Mouse (Mus musculus) limb, embryonic 11.5 days (tissue): Measurements from ENCODE around the gene Gfral. TPM values are rescaled to one million over a fixed set of nuclear protein-coding genes. Genes with fewer than 3 reads are reported as not detected.

Experiments
- ATAC-seq: fragments of 200-750 bp; cut with Nextera tagmentation; 2 replicates; pipeline ENCODE4 v1.8.0; 2017; ENCODE audit warnings: low read depth; ENCODE audit not compliant: insufficient number of reproducible peaks, low FRiP score, low TSS enrichment
- DNase-seq: peaks from one replicate; pipeline ENCODE4 v3.0.0-alpha.2; 2015; ENCODE audit warnings: low spot score
- H3K27ac ChIP-seq: fragments of 300-500 bp; sonication (generic); replicated peaks from 2 replicates; pipeline ENCODE4 v1.5.1; 2014; ENCODE audit warnings: low read depth, mild to moderate bottlenecking, low read length
- H3K27me3 ChIP-seq: fragments of 300-500 bp; sonication (generic); 2 replicates; pipeline ENCODE4 v1.6.1; 2014; ENCODE audit warnings: mild to moderate bottlenecking, low read length, mixed read lengths; ENCODE audit not compliant: control insufficient read depth, insufficient read depth
- H3K36me3 ChIP-seq: fragments of 300-500 bp; sonication (generic); 2 replicates; pipeline ENCODE4 v1.6.1; 2014; ENCODE audit warnings: mild to moderate bottlenecking, low read length, moderate library complexity, mixed read lengths; ENCODE audit not compliant: control insufficient read depth, insufficient read depth
- H3K4me1 ChIP-seq: fragments of 300-500 bp; sonication (generic); 2 replicates; pipeline ENCODE4 v1.6.1; 2014; ENCODE audit warnings: low read length, mixed read lengths; ENCODE audit not compliant: control insufficient read depth, insufficient read depth
- H3K4me2 ChIP-seq: fragments of 300-500 bp; sonication (generic); 2 replicates; pipeline ENCODE4 v1.6.1; 2014; ENCODE audit warnings: low read depth, mild to moderate bottlenecking, moderate library complexity; ENCODE audit not compliant: severe bottlenecking
- H3K4me3 ChIP-seq: fragments of 300-500 bp; sonication (generic); 2 replicates; pipeline ENCODE4 v1.5.1; 2014; ENCODE audit warnings: low read depth, low read length
- H3K9ac ChIP-seq: fragments of 300-500 bp; sonication (generic); 2 replicates; pipeline ENCODE4 v1.6.1; 2014; ENCODE audit warnings: mild to moderate bottlenecking, low read length
- H3K9me3 ChIP-seq: fragments of 300-500 bp; sonication (generic); 2 replicates; pipeline ENCODE4 v1.6.1; 2016; ENCODE audit warnings: low read length; ENCODE audit not compliant: control insufficient read depth
- WGBS: fragments of 180-500 bp; shearing (Covaris S2); extraction: QIAGEN DNeasy Blood & Tissue Kit; methylation state at CpG from one replicate; pipeline ENCODE4 v1.1.7; 2014; 5-methylcytosine and 5-hydroxymethylcytosine counted together
- polyA plus RNA-seq: library from polyadenylated mRNA; unstranded; fragments of >200 nt; fragmentation: Nextera tagmentation; extraction: Ambion mirVana; gene quantifications from 2 replicates; pipeline ENCODE4 v1.2.1, GENCODE M21; 2014

Gene Gfral
- polyA plus RNA-seq: not detected in 2 replicates

GRCm38 (mm10) chr9:76213557-76213956 lies at the start of gene Gfral:
Gfral (minus strand) TSS chr9:76213657.
- Histone ChIP-seq H3K4me3 (no peak within 1 kb of the TSS), H3K27me3 (no peaks in the 10 kb centered on the region), H3K9me3 (no peaks in the 10 kb centered on the region), H3K36me3 (no peaks in the 10 kb centered on the region), H3K27ac (no peak within 1 kb of the TSS), H3K9ac (no peak within 1 kb of the TSS), H3K4me1 (no peaks in the 10 kb centered on the region), H3K4me2 (no peak within 1 kb of the TSS)
- WGBS: 91% methylated on average over 2 of the region's 2 CpGs
- DNase-seq (no peak), ATAC-seq (no peak)

DNA sequence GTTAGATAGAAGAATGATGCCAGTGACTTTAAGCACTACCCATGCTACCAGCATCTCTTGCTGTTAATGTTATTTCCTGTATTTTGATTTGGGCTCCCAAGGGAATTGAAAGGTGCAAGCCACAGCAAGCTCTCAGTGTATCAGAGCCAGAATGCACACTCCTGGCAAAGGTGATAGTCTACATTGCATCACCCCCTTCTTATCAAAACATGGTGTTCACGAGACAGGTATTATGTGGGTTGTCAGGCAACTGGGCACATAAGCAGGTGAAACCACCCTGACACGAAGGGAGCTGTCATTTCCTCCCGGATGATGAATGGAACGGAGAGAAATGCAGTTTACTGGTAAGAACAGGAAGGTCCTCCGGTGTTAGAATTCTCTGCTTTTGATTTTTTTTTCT lies 44.3 kb upstream of the Gfral start:
- Histone ChIP-seq H3K27ac (no peak overlapping the region), H3K4me2 (no peak overlapping the region), H3K9me3 (no peaks in the 10 kb centered on the region), H3K9ac (no peak overlapping the region), H3K36me3 (no peaks in the 10 kb centered on the region), H3K4me1 (no peaks in the 10 kb centered on the region), H3K27me3 (no peaks in the 10 kb centered on the region), H3K4me3 (no peak overlapping the region)
- WGBS: 83% methylated on average over 5 of the region's 5 CpGs
- DNase-seq: no peak
- no peak for ATAC-seq

DNA sequence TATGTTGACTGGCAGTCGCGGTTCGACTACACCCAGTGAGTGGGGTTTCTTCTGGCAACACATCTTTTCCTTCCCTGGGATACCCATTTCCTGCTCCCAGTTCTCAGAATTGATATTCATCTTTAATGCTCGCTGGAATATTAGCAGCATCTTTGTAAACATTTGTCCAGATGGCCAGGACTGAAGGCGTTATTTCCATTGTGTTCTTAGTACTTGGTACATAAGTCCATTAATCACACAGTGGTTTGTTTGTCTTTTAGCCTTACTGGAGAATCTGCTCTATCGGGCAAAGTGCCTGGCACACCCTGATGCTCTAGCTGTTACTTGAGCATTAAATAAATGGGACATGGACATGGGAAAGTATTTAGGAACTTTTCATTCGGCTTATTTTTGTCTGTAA lies 39.1 kb upstream of the Gfral start:
- 91% methylated on average over 7 of the region's 7 CpGs for WGBS
- ATAC-seq (no peak), DNase-seq (no peak)
- Histone ChIP-seq H3K4me2 (no peak overlapping the region), H3K27me3 (no peaks in the 10 kb centered on the region), H3K4me3 (no peak overlapping the region), H3K36me3 (no peaks in the 10 kb centered on the region), H3K9me3 (no peaks in the 10 kb centered on the region), H3K27ac (no peak overlapping the region), H3K4me1 (no peaks in the 10 kb centered on the region), H3K9ac (no peak overlapping the region)

DNA sequence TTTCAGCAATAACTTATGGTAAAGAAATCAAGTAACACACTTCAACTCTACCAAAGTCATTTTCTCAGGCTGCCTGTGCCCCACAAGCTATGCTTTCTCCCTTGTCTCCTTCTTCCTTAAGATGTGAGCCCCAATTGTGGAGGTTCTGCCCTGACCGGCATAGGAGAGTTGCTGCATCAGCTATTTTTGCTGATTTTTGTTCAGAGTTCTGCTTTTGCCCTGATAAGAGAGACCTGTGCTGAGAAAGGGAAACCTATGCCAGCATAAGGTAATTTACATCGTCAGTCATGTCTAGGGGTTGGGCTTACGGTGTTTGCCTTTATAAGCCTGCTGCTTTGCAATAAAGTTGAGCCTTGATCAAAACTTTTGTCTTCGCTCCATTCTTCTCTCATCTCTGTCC lies 38.7 kb upstream of the Gfral start:
- no peak for ATAC-seq

DNA sequence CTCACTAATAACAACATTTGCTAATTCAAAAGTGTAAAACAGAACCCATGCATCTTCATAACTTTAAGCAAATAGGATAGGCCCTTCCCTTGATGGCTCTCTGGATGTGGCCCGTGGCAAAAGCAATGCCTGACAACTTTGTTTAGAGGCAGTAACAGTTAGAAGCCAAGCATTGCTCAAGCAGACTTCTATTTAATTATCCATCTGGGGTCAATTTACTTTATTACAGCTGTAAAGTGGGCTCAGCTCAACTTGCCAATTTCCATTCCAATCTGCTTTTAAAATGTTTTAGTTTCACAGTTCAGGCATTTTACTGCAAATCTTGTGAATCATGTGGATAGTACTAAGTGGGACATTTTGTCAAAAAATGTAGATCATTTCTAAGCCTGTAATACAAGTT lies 28.9 kb upstream of the Gfral start:
- ATAC-seq (no peak), DNase-seq (no peak)
- Histone ChIP-seq H3K4me1 (no peaks in the 10 kb centered on the region), H3K4me2 (no peak overlapping the region), H3K27ac (no peak overlapping the region), H3K9me3 (no peaks in the 10 kb centered on the region), H3K27me3 (no peaks in the 10 kb centered on the region), H3K36me3 (no peaks in the 10 kb centered on the region), H3K9ac (no peak overlapping the region), H3K4me3 (no peak overlapping the region)
- 2% methylated on average over 1 of the region's 1 CpGs for WGBS

More for the DNA sequence above, 38.7 kb upstream of the Gfral start:
- H3K4me2 ChIP-seq: no peak overlapping the region
- no peaks in the 10 kb centered on the region for H3K27me3 ChIP-seq
- no peak overlapping the region for H3K9ac ChIP-seq
- H3K36me3 ChIP-seq: no peaks in the 10 kb centered on the region
- H3K4me1 ChIP-seq: no peaks in the 10 kb centered on the region
- no peak for DNase-seq
- H3K9me3 ChIP-seq: no peaks in the 10 kb centered on the region
- H3K4me3 ChIP-seq: no peak overlapping the region
- no peak overlapping the region for H3K27ac ChIP-seq
- 89% methylated on average over 4 of the region's 4 CpGs for WGBS

DNA sequence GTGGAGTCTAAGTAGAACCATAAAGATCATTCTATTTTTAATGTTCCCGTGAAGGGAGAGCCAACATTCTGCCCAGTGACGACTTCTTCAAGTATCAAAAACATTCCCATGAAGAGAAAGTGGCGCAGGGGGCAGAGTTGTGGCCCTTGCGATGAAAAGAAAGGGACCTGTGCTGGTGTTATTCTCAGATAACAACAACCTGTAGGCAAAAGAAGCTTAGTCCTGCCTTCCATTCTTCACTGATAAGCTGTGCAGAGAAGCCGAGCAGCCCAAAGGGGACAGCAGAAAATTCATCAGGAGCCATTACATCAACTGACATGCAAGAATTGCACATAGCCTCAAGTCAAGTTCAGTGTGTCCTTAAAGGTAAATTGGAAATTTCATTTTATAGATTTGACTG lies 24.5 kb upstream of the Gfral start:
- H3K9me3 ChIP-seq: no peaks in the 10 kb centered on the region
- WGBS: 81% methylated on average over 5 of the region's 5 CpGs
- H3K27ac ChIP-seq: no peak overlapping the region
- no peak overlapping the region for H3K4me2 ChIP-seq
- H3K27me3 ChIP-seq: no peaks in the 10 kb centered on the region
- H3K9ac ChIP-seq: no peak overlapping the region
- no peak overlapping the region for H3K4me3 ChIP-seq
- H3K4me1 ChIP-seq: peaks cover 14% of the 10 kb centered on the region; the same call in 1 of the 2 replicates
- DNase-seq (no peak), ATAC-seq (no peak)
- no peaks in the 10 kb centered on the region for H3K36me3 ChIP-seq

DNA sequence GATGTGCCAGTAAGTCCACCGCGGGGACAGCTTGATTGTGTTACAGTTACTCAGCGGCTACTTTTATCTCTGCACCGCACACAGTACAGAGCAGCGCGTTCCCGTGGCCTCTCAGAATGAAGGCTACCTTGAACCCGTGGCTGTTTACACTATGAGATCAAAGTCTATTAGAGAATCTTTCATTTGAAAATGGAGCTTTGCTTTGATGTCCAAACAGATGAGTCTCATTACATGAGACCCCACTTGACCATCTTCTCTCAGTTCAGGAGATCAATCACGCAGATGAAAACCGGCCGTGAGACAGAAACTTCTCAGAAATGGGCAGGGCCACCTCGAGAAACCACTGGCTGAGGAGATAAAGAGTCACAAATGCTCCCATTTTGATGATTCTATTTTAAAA lies 23.8 kb upstream of the Gfral start:
- H3K36me3 ChIP-seq: no peaks in the 10 kb centered on the region
- H3K4me1 ChIP-seq: peaks cover 14% of the 10 kb centered on the region; the same call in 1 of the 2 replicates
- no peak overlapping the region for H3K9ac ChIP-seq
- DNase-seq (peak; percentile 40), ATAC-seq (no peak)
- H3K27ac ChIP-seq: no peak overlapping the region
- WGBS: 17% methylated on average over 12 of the region's 12 CpGs
- no peak overlapping the region for H3K4me3 ChIP-seq
- H3K4me2 ChIP-seq: no peak overlapping the region
- H3K9me3 ChIP-seq: no peaks in the 10 kb centered on the region
- H3K27me3 ChIP-seq: no peaks in the 10 kb centered on the region

- no peak overlapping the region for H3K27ac ChIP-seq
These were observed 23.2 kb upstream of the Gfral start for GRCm38 (mm10) chr9:76236626-76237025.

DNA sequence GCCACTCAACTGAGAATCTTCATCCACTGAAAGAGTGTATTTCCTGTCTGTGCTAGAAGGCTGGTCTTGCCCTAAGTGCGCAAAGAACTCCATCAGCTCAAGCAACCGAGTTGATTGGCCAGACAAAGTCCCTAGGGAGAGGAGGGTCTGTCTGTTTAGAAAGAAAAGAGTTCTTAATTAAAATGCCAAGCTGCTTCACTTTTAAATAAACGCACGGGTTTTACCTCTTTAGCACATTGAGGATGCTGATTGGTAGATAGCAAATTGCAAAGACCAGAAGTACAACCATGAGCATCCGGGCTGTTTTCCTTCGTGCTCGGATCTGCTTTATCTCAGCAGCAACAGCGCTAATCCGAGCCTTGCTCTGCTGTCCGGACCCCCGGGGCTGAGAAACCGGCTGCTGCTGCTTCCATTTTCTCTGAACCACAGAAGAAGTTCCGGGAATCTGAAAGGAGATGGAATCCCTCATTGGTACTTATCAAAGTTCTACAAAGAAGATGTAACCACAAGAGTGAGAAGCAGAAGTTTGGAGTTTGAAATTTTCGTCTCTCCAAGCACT lies 22.6 kb upstream of the Gfral start:
- Histone ChIP-seq H3K27ac (0 out of 2 replicates have a peak overlapping the region, but pooled peaks have one; percentile 58), H3K4me2 (peak overlapping the region; percentile 58), H3K9ac (peak overlapping the region; percentile 53), H3K36me3 (no peaks in the 10 kb centered on the region), H3K27me3 (no peaks in the 10 kb centered on the region), H3K9me3 (no peaks in the 10 kb centered on the region), H3K4me1 (peaks cover 14% of the 10 kb centered on the region; the same call in 1 of the 2 replicates), H3K4me3 (peak overlapping the region; percentile 23)
- DNase-seq: peak; percentile 54
- no peak; the same call in 1 of the 2 replicates for ATAC-seq
- WGBS: 2% methylated on average over 14 of the region's 14 CpGs

More at GRCm38 (mm10) chr9:76236626-76237025, 23.2 kb upstream of the Gfral start:
- H3K27me3 ChIP-seq: no peaks in the 10 kb centered on the region
- no peaks in the 10 kb centered on the region for H3K36me3 ChIP-seq
- peaks cover 14% of the 10 kb centered on the region; the same call in 1 of the 2 replicates for H3K4me1 ChIP-seq
- no peaks in the 10 kb centered on the region for H3K9me3 ChIP-seq
- ATAC-seq (peak; percentile 49; the same call in 1 of the 2 replicates), DNase-seq (peak; percentile 83)
- H3K9ac ChIP-seq: no peak overlapping the region
- no peak overlapping the region; the same call in 1 of the 2 replicates for H3K4me3 ChIP-seq
- H3K4me2 ChIP-seq: peak overlapping the region; percentile 58; the same call in 1 of the 2 replicates
- 0% methylated on average over 7 of the region's 7 CpGs for WGBS
